Mouse (Mus musculus) monocyte, adult 5-6 weeks (primary cell): ENCODE measurements around the gene Psme1. TPM values are rescaled to one million over a fixed set of nuclear protein-coding genes. Genes with fewer than 3 reads are reported as not detected.

ENCODE experiments used
- ATAC-seq: fragments of 153-309, 156-312 bp; replicated peaks from 2 replicates; pipeline ENCODE4 v1.8.0; 2017; ENCODE audit warnings: mild to moderate bottlenecking; ENCODE audit not compliant: low TSS enrichment, insufficient number of reproducible peaks, severe bottlenecking, poor library complexity, low FRiP score
- total RNA-seq: library from RNA; stranded (forward); fragments of 200-1000, 200-491, 200-594 nt; gene quantifications from 3 replicates; pipeline ENCODE4 v1.2.3, GENCODE M21; 2017

The Psme1 gene
- total RNA-seq, 1 experiment from 2014 or later = 318 TPM

DNA sequence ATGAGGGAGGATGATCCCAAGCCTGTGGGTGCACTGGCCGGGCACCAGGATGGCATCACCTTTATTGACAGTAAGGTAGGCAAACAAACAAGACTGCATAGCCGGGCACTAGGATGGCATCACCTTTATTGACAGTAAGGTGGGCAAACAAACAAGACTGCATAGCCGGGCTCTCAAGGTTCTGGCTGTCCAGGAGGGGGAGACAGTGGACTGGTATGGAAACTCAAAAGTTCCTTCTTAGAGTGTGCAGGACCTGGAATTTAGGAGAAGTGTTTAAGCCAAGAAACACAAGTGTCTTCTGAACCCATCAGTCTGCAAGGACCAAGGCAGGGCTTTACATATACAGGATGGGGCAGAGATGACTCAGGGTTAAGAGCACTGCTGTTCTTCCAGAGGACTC lies 12.2 kb upstream of the Psme1 start:
- no peak for ATAC-seq

DNA sequence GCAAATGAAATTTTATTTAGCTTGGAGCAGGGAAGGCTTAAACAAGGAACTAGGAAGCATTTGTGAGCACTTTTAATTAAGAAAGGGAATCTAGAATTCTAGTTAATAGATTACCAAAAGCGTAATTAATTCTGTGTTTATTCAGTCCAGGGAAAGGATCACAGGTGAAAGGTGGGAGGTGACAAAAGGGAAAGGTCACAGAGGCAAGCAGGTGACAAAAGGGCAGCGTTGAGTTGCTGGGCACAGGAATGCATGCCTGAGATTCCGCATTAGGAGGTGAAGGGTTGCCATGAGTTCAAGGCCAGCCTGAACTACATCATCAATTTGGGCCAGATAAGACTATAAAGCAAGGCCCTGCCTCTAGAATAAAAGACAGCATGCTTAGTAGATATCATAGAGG lies 10.4 kb upstream of the Psme1 start:
- ATAC-seq = no peak

DNA sequence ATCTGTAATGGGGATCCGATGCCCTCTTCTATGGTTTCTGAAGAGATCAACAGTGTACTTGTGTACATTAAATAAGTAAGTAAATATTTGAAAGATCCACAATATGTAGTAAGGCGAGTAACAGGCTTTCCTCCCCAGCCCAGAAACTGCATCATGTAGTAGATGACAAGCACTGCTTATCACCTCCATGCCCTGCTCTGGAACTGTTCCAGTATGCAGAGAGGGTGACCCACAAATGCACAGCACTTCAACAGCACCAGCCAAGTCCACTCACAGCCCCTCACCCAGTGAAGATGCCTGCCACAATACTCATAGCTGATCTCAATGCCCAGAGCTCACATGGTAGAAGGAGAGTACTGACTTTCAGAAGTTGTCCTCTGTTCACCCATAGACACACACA lies 7.3 kb upstream of the Psme1 start:
- ATAC-seq = no peak

DNA sequence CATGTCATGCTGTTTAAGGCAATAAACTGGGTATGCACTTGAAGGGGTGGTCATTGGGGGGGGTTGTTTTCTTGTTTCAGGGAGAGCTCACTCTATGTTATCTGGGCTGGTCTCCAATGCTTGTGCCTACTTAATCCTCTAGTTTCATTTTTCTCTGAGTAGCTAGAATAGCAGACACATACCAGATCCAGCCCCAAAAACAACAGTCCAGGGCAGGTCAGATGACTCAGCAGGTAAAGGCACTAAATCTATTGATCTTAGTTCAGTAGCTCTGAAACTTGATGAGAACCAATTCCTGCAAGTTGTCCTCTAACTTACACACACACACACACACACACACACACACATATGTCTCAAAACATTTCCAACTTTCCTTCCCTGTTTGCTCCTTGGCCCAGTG lies 6.2 kb upstream of the Psme1 start:
- no peak for ATAC-seq

DNA sequence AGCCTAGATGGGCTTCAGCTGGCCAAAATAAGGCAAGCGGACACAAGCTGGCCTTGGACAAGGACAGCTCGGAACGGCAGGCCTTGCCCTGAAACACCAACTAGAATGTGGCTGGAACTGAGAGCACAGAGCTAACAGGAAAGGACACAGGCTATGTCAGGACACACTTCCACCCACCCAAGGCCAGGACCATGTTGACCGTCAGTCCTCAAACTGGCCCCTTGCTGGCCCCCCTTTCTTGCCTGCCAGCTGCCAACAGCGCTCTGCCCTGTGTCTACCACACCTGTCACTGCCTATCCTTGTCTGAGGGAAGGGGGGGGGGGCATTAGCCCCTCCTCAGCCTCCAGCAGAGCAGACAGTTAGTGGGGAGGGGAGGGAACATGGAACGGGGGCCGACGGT lies 2.6 kb upstream of the Psme1 start, which contains the start of gene Fitm1:
TSS of gene Fitm1 (plus strand) at position 316 of the 400 bp plus-strand sequence.
- ATAC-seq = no peak

DNA sequence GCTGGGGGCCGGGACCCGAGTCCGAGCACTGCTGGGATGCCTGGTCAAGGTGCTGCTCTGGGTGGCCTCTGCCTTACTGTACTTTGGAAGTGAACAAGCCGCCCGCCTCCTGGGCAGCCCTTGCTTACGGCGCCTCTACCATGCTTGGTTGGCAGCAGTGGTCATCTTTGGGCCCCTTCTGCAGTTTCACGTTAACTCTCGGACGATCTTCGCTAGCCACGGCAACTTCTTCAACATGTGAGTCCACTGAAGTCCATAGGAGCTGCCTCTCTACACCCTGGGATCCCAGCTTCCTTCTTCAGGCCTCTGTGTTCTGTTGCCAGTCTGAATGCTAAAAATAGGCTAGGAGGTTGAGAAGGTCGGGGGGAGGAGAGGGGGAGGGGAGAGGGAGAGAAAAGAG lies 2.2 kb upstream of the Psme1 start:
- no peak for ATAC-seq

DNA sequence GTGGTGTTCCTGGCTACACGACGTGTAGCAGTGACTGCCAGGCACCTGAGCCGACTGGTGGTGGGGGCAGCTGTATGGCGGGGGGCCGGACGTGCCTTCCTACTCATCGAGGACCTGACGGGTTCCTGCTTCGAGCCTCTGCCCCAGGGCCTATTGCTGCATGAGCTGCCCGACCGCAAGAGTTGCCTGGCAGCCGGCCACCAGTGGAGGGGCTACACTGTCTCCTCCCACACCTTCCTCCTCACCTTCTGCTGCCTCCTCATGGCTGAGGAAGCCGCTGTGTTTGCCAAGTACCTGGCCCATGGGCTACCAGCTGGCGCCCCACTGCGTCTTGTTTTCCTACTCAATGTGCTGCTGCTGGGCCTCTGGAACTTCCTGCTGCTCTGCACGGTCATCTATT lies 1.5 kb upstream of the Psme1 start:
- ATAC-seq = no peak

DNA sequence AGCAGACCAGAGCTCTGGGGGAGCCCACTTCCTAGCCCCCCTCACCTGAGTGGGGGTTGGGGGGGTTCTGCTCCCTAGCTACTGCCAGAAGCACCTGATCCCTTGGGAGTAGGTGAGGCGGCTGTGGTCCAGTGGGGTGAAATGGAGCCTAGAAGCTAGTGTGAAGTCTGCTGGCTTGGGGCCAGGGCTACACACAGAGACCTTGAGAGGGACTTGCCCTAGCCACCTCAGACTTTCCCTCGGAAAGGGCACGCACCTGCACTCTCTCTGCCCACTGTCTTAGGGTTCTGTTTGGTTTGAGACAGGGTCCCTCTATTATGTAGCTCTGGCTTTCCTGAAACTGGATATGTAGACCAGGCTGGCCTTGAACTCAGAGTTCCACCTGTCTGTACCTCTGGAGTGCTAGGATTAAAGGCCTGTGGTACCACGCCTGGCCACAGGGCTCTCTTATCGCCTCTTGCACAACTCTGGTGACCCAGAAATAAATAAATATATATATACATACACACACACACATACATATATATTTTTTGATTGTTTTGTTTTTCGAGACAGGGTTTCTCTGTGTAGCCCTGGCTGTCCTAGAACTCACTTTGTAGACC lies 846 bp downstream of the Psme1 start:
- no peak for ATAC-seq

DNA sequence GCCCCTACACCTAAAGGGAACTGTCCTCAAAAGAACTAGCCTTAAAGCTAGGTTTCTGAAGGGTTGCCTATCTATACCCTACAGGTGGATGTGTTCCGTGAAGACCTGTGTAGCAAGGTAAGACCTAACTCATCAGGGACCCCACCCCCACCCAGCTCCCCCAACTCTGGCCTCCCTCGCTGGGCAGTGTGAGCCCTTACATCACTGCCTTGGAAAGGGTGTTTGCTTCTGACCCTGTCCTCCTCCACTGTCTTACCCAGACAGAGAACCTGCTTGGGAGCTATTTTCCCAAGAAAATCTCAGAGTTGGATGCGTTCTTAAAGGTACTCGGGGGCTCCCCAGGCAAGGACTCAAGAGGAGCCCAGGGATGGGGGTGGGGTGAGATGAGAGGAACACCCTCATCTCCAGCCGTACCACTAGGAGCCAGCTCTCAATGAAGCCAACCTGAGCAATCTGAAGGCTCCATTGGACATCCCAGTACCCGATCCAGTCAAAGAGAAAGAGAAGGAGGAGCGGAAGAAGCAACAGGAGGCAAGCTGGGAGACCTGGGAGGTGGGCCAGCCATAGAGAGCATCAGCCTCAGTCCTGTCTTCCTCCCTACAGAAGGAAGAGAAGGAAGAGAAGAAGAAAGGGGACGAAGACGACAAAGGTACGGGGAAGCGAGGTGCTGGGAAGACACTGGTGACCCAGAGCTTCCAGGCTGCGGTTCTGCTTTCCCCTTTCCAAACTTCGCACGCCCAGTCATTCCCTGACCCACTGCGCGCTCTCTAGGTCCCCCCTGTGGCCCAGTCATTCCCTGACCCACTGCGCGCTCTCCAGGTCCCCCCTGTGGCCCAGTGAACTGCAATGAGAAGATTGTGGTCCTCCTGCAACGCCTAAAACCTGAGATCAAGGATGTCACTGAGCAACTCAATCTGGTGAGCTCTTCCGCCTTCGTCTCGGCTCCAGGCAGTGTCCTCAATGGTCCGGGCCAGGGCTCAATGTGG lies 1.9 kb downstream of the Psme1 start:
- ATAC-seq = no peak

DNA sequence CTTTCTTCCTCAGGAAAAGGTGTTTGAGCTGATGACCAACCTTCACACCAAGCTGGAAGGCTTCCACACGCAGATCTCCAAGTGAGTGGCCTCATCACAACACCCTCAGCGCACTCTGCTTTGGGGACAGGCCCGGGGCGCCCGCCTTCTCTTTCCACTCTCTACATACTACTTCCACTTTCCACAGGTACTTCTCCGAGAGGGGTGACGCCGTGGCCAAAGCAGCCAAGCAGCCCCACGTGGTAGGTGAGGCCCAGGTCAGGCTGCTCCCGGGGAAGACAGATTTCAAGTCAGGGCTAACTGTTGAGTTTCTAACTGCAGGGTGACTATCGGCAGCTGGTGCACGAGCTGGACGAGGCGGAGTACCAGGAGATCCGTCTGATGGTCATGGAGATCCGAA lies 2.8 kb downstream of the Psme1 start:
- ATAC-seq = no peak

DNA sequence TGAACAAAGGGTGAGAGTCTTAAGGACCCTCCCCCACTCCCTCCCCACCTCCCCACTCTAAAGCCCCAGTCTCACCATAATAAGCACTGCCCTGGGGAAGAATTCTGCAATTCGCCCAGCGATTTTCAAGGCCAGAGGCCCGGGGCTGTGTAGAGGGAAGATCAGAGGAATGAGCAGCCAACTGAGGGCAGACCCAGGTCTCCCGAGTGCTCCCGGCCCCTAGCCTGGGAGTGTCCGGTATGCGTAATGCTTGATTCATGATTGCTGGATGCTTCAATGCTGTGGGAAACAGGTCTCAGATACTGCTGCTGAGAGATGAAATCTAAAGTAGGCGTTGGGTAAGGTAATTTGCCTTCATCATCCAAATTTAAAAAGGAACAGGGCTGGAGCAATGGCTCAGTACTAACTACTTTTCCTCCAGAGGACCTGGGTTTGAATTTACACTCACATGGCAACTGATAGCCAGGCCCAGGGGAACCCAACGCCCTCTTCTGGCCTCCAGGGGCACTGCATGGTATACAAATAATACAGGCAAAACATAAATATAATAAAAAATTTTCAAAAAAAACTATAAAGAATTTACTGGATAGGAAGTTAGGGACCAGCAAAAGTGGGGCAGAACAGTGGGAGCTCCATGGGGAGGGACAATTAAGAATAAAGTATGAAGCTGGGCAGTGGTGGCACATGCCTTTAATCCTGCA lies 4.2 kb downstream of the Psme1 start:
- ATAC-seq = no peak

DNA sequence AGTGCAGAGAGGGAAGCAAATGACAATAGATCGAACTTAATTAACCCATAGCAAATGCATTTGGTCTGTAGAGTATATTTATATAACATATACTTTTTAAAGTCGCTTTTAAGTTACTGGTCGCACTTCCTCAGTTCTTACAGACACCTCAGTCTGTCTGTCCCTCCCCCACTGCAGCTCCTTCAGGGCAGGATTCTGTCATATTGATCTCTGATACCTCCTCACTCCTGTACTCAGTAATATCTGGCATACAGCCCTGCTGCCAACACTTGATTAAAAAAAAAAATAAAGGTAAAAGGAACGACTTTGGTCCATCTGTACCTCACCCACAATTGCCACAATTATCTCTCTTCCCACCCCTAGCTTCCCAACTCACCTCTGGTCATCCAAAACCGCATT lies 6.4 kb downstream of the Psme1 start:
- no peak for ATAC-seq

DNA sequence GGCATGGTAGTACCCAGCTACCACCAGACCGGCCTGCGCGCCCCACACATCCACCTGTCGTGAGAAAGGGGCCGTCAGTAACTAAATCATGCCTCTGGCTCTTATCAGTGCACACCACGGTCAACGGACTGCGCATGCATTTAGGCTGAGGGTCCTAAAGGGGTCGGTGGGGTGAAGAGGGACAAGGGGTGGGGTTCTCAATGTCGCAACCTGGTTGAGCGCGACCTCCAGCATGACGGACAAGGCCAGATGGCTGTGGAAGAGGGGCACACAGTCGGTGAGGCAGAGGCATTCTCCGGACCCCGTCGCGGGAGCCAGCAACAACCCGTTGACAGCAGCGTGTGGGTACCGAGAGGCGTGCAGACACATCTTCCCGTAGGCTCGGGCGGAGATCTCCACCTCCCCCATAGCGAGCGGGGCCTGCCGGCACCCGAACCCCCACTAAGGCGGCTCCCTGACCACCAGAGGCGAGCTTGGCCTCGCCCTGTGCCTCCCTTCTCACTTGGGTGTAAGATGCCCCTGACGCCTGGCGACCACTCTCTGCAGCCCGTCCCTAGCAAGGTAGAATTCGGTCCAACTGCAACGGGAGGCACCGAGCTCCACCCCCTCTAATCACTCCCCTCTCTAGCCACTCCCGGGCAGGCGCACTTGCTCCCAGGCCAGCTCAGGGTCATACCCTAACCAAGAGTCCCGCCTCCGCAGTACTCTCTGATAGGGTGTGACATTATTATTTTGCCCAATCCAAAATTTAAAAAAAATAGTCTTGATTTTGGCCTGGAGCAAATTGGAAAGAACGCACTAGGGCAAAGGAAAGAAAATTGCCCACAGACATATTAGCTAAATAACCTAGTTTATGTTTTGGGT lies 7.0 kb downstream of the Psme1 start, which contains the start of gene Emc9:
TSS of gene Emc9 (minus strand) at position 601 of the 864 bp plus-strand sequence.
- peak; percentile 66 for ATAC-seq

DNA sequence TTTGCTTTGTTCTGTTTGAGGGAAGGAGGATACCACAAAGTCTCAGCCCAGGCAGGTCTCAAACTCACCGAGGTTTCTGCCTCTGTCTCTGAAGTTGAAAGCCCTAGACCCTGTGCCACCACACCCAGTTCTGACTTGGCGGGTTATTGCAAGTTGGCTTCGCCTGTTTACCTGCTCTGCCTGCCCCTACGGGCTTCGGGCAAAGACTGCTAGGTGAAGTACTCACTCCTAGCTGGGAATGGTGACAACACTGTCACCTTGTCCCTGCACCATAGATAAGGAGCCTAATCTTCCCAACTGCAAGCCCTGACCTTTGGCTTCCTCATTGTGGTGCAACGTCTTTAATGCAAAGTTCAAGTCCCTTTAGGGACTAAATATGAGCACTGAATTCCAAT lies 7.6 kb downstream of the Psme1 start:
- no peak for ATAC-seq

DNA sequence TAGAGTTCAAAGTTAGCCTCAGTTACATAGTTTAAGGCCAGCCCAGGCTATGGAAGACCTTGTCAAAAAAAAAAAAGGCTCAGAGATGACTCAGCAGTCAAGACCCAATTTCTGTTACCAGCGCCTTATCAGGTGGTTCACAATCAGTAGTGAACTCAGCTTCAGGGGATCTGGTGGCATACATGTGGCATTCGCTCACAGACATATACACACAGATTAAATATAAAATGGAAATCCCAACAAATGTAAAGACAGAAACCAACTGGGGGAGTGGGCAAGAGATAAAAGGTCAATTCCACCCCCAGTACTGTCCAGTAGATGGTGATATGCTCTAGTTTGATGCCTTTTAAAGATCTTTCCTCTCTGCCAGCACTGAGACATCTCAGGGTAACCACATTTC lies 8.2 kb downstream of the Psme1 start:
- no peak for ATAC-seq

DNA sequence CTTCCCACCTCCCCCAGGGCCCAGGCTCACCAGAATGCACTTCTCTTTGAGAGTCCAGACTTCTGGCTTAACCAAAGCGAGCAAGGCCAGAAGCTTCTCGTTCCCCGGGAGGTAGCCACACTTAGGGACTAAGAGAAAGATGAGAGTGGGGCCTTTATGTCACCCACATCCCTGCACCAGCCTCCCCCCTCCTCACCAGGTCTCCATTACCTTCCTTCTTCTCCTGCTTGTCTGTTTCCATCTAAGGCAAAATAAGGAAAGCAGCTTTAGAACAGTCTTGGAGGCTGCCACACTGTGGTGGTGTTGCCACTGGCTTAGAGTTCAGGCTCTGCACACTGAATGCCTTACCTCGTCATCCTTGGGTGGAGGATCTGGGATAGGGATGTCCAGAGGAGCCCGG lies 11.3 kb downstream of the Psme1 start:
- ATAC-seq = no peak

DNA sequence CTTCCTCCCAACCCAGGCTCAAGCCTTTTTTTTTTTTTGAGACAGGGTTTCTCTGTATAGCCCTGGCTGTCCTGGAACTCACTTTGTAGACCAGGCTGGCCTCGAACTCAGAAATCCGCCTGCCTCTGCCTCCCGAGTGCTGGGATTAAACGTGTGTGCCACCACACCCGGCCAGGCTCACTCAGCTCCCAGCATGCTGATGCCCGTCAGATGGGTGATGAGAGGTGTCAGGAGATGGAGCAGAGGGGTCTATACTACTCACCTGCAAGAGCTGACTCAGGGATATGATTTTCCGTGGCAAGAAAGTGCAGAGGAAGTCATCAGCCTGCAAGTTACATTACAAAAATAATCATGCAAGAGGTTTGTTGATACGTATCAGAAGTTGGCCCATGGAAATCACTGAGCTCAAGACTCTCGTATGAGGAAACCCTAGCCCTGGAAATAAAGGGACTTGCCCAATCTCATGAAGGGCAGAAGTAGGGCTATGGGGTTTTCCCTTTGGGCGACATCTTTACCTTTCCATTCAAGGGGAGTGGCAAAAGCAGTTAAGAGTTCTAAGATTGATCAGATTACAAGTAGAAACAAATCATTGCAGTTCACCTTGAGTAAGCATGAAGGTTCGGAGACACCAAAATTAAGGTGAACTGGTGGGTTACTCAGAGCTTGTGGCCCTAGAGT lies 12.0 kb downstream of the Psme1 start:
- no peak for ATAC-seq

DNA sequence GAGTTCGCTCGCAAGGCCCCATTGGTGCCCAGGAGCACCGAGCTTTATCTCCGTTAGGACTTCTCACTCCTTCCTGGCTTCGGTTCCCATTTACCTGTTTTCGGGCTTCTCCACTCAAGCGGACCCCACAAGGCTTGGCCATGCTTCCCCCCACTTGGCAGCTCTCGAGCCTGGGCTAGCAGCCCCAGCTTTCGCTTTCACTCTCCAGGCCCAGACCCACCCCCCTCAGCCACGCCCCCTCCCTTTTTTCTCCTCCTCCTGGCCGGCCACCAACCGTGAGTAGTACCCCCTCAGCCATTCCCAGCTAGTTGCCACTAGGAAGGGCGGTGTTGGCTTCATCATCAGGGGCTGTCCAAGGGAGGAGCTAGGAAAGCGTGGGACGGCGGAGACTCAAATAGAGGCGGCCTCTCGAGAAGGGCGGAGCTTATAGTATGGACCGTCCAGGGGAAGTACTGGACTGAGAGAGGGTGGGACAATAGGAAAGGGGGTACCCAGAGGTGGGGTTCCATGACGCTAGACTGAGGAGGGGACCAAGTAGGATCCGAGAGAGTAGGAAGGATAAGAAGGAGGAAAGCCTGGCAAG lies 12.9 kb downstream of the Psme1 start, which contains the start of gene Psme2:
TSS of gene Psme2 (minus strand) at position 366 of the 583 bp plus-strand sequence.
- ATAC-seq = peak; percentile 92
